Mouse (Mus musculus) heart, postnatal 0 days (tissue): ENCODE results near the gene Prr15. TPM values are rescaled to one million over a fixed set of nuclear protein-coding genes. Genes with fewer than 3 reads are reported as not detected.

ENCODE experiments used
- ATAC-seq: fragments of 200-750 bp; cut with Nextera tagmentation; 2 replicates; pipeline ENCODE4 v1.8.0; 2017; ENCODE audit warnings: low read depth, moderate number of reproducible peaks, moderate library complexity; ENCODE audit not compliant: insufficient read depth
- DNase-seq: peaks from one replicate; pipeline ENCODE4 v3.0.0-alpha.2; 2016; ENCODE audit warnings: low spot score
- H3K27ac ChIP-seq: fragments of 300-500 bp; sonication (generic); 2 replicates; pipeline ENCODE4 v1.5.1; 2014; ENCODE audit warnings: low read depth, mild to moderate bottlenecking
- H3K27me3 ChIP-seq: fragments of 300-500 bp; sonication (generic); 2 replicates; pipeline ENCODE4 v1.6.1; 2014; ENCODE audit warnings: low read length, mixed read lengths; ENCODE audit not compliant: control insufficient read depth, insufficient read depth
- H3K36me3 ChIP-seq: fragments of 300-500 bp; sonication (generic); replicated peaks from 2 replicates; pipeline ENCODE4 v1.6.1; 2014; ENCODE audit warnings: low read length, mixed read lengths; ENCODE audit not compliant: control insufficient read depth, insufficient read depth
- H3K4me1 ChIP-seq: fragments of 300-500 bp; sonication (generic); 2 replicates; pipeline ENCODE4 v1.6.1; 2014; ENCODE audit warnings: antibody characterized with exemption; ENCODE audit not compliant: control insufficient read depth, insufficient read depth
- H3K4me2 ChIP-seq: fragments of 300-500 bp; sonication (generic); 2 replicates; pipeline ENCODE4 v1.6.1; 2014; ENCODE audit warnings: low read depth, mild to moderate bottlenecking, low read length, moderate library complexity
- H3K4me3 ChIP-seq: fragments of 300-500 bp; sonication (generic); 2 replicates; pipeline ENCODE4 v1.5.1; 2014; ENCODE audit warnings: low read depth, low read length
- H3K9ac ChIP-seq: fragments of 300-500 bp; sonication (generic); replicated peaks from 2 replicates; pipeline ENCODE4 v1.6.1; 2014; ENCODE audit warnings: low read depth, low read length, mixed read lengths
- H3K9me3 ChIP-seq: fragments of 300-500 bp; sonication (generic); replicated peaks from 2 replicates; pipeline ENCODE4 v1.6.1; 2016; ENCODE audit warnings: low read length; ENCODE audit not compliant: control insufficient read depth
- CTCF ChIP-seq: IDR thresholded peaks from 2 replicates; pipeline ENCODE4 v1.5.1; 2016; ENCODE audit warnings: antibody characterized with exemption, control low read depth, low read depth
- EP300 ChIP-seq: IDR thresholded peaks from 2 replicates; pipeline ENCODE4 v1.6.1; 2016; ENCODE audit warnings: antibody characterized with exemption, low read depth
- WGBS: fragments of 180-500 bp; shearing (Covaris S2); extraction: QIAGEN DNeasy Blood & Tissue Kit; methylation state at CpG from one replicate; pipeline ENCODE4 v1.1.7; 2014; 5-methylcytosine and 5-hydroxymethylcytosine counted together
- polyA plus RNA-seq: library from polyadenylated mRNA; unstranded; fragments of >200 nt; fragmentation: Nextera tagmentation; extraction: Ambion mirVana; gene quantifications from 2 replicates; pipeline ENCODE4 v1.2.1, GENCODE M21; 2015
- total RNA-seq: library from RNA; depleted of rRNA; stranded (reverse); fragments of >200 nt; gene quantifications from 2 replicates; pipeline ENCODE4 v1.2.3, GENCODE M21; 2014; ENCODE audit warnings: low replicate concordance

Gene Prr15
- total and polyA plus RNA-seq, 2 experiments from 2014 or later: 14.3 to 16.7 TPM

DNA sequence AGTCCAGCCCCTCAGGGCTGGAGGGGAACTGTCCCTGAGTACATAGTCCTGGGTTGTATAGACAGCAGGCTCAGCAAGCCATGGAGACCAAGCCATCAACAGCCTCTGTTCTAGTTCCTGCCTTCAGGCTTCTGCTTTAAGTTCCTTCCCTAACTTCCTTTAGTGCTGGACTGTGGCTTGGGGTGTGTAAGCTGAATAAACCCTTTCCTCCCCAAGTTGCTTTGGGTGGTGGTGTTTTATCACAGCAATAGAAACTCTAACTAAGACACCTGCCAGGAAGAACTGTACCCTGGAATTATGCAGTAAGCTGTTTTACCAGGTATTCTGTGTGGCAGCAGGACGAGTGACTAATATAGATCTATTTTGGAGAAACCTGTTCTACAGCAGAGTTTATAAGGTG lies 5.4 kb upstream of the Prr15 start:
- ATAC-seq (no peak), DNase-seq (no peak)
- Histone ChIP-seq H3K9ac (no peak overlapping the region), H3K27ac (no peak overlapping the region), H3K4me3 (no peak overlapping the region), H3K4me1 (no peaks in the 10 kb centered on the region), H3K36me3 (no peaks in the 10 kb centered on the region), H3K4me2 (no peak overlapping the region), H3K27me3 (peaks cover 12% of the 10 kb centered on the region), H3K9me3 (no peaks in the 10 kb centered on the region)
- TF ChIP-seq CTCF: no peak
- TF ChIP-seq EP300: no peak
- whole genome bisulfite sequencing: 62% methylated on average over 1 of the region's 1 CpGs

GRCm38 (mm10) chr6:54326671-54327625 lies 1.3 kb downstream of the Prr15 start:
- no peak for TF ChIP-seq EP300
- TF ChIP-seq CTCF: no peak
- H3K4me3 ChIP-seq: peak overlapping the region; percentile 64
- ATAC-seq: peak; percentile 68
- H3K27me3 ChIP-seq: peaks cover 17% of the 10 kb centered on the region
- peak overlapping the region; percentile 99 for H3K4me2 ChIP-seq
- WGBS: under 1% methylated on average over 53 of the region's 53 CpGs
- peak overlapping the region; percentile 64 for H3K9ac ChIP-seq
- peak overlapping the region; percentile 49 for H3K27ac ChIP-seq
- H3K9me3 ChIP-seq: no peaks in the 10 kb centered on the region
- DNase-seq: peak; percentile 54
- H3K36me3 ChIP-seq: no peaks in the 10 kb centered on the region
- H3K4me1 ChIP-seq: no peaks in the 10 kb centered on the region

DNA sequence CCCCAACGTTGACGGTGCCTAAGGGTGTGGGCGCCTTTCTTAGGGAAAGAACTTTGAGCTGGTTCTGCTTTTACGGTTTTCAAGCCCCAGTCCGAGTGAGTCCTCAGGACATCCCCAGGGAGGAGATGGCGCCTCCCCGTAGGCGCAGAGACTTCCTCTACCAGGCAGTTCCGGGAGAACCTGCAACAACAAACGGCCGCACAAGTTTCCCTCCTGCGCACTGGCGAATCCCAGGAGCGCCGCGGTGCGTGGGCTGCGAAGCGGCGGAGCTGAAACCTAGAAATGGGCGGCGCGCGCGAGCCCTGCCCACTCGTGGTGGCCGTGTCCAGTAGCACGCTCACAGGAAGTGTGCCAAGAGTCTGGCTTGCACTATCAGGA lies 2.0 kb downstream of the Prr15 start:
- DNase-seq (peak; percentile 55), ATAC-seq (peak; percentile 84)
- no peaks in the 10 kb centered on the region for H3K4me1 ChIP-seq
- under 1% methylated on average over 28 of the region's 28 CpGs for WGBS
- peak overlapping the region; percentile 49 for H3K27ac ChIP-seq
- no peaks in the 10 kb centered on the region for H3K36me3 ChIP-seq
- H3K9ac ChIP-seq: peak overlapping the region; percentile 64; the same call in 1 of the 2 replicates
- no peaks in the 10 kb centered on the region for H3K9me3 ChIP-seq
- peak overlapping the region; percentile 64 for H3K4me3 ChIP-seq
- TF ChIP-seq EP300 (no peak), CTCF (no peak)
- peaks cover 17% of the 10 kb centered on the region for H3K27me3 ChIP-seq
- H3K4me2 ChIP-seq: peak overlapping the region; percentile 99

DNA sequence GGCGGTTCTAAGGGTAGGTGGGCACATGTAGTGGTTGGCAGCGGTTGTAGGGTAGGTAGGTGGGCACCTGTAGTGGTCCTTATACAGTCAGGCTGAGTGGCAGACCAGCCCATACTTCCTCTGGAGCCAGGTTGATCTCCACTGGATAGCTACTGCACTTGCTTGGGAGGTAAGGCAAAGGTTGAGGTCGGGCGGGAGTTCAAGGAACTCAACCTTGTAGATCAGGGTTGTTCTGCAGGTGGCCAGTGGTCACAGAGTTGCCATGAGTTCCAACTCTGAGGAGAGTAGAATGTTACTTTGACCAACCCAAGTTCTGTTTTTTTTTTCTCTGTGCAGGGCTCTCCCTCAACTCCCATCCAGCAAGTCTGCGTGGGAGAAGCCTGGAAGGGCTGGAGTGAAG lies 3.1 kb downstream of the Prr15 start:
- no peaks in the 10 kb centered on the region for H3K4me1 ChIP-seq
- no peak overlapping the region for H3K9ac ChIP-seq
- H3K9me3 ChIP-seq: no peaks in the 10 kb centered on the region
- ATAC-seq (no peak), DNase-seq (no peak)
- H3K4me2 ChIP-seq: peak overlapping the region; percentile 99; the same call in 1 of the 2 replicates
- WGBS: 90% methylated on average over 5 of the region's 5 CpGs
- no peak overlapping the region for H3K4me3 ChIP-seq
- no peaks in the 10 kb centered on the region for H3K36me3 ChIP-seq
- H3K27ac ChIP-seq: peak overlapping the region; percentile 16; the same call in 1 of the 2 replicates
- peaks cover 17% of the 10 kb centered on the region for H3K27me3 ChIP-seq
- no peak for TF ChIP-seq EP300
- no peak for TF ChIP-seq CTCF

DNA sequence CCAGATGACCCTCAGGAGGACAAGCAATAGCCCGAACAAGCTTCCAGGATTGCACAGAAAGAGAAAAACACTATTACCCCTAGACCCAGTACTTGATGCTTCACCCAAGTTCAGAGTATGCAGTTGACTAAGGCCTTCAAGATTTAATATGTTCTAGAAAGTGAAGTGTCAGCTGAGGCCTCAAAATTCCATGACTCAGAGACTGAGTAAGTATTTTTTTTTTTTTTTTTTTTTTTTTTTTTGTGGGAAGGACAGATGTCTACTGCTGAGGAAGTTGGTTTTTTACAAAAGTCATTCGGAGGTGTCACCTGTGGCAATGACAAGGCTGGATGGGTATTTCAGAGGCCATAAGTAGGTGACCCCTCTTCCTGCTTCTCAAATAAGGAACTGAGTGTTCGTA lies 4.0 kb downstream of the Prr15 start:
- DNase-seq: no peak
- no peak overlapping the region for H3K27ac ChIP-seq
- no peaks in the 10 kb centered on the region for H3K9me3 ChIP-seq
- ATAC-seq: no peak
- peaks cover 9% of the 10 kb centered on the region for H3K27me3 ChIP-seq
- no peaks in the 10 kb centered on the region for H3K36me3 ChIP-seq
- no peak overlapping the region for H3K4me3 ChIP-seq
- H3K4me2 ChIP-seq: no peak overlapping the region
- no peaks in the 10 kb centered on the region for H3K4me1 ChIP-seq
- no peak overlapping the region for H3K9ac ChIP-seq
- TF ChIP-seq CTCF (no peak), EP300 (no peak)
- 82% methylated on average over 3 of the region's 3 CpGs for WGBS
